ENCODE assay signal across 11 mouse cellular contexts in the genomic region with DNA sequence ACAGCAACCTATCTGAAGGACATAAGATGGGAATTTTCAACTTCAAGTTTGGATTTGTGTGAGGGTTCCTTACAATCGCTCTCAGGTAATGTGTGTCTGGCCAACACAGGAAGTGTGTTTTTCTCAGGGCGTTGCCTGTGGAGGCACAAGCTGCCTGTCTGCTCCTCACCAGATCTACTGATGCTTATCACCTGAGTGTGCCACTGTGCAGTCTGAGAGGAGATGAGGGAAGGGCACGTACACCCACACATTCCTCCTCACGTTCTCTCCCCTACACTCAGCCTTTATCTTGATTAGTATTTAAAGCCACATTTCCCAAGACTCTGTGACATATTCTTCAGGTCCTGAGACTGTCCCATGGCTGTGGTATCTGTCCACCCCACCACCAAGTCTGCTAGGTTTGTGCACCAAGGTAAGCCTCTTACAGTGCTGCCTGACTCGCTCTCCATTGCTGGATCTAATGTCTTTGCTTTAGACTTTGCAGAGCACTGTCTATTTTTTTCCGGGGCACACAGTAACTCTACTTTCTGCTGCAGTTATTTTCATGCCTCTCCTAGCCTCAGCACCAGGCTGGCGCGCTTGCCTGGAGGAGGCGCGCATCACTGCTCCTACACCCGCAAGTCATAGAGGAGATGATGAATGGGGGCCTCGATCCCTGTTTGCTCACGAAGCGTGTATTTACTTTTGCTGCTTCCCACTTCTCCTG. TPM values are rescaled to one million over a fixed set of nuclear protein-coding genes. Genes with fewer than 3 reads are reported as not detected.
DNase-seq lines count a peak whose midpoint lies in the region; ATAC-seq and TF ChIP-seq lines count a peak whose summit lies in the region.
"Had no signal": no experiment of that assay in that cellular context is flagged by ENCODE, and none has a peak within 500 bp of the region (broad histone marks: within the 10 kb centered on the region; RNA-seq: fewer than 3 reads in every experiment).

No protein-coding gene starts in this region.

- no peak for DNase-seq in hindbrain, postnatal 0 days (ENCODE audit: low spot score)
- peak; percentile 51 for DNase-seq in CD4-positive helper T cell, adult 2 months (ENCODE audit: low read depth, low spot score)
- DNase-seq in MEL (ENCODE audit: low read depth, low spot score) = peak; percentile 51
- no peak for DNase-seq in neural tube, embryonic 10.5 days (ENCODE audit: extremely low spot score, low spot score)
- DNase-seq in layer of hippocampus, adult 2 months (ENCODE audit: low spot score in 2 of 2) = no peak
- no peak for DNase-seq in cerebellum, postnatal 36 days

- no peak overlapping the region for H3K27ac ChIP-seq in hindbrain, embryonic 13.5 days
- H3K27ac ChIP-seq in hindbrain, postnatal 0 days = no peak overlapping the region
- no peak overlapping the region for H3K27ac ChIP-seq in MEL (ENCODE audit: control insufficient read depth, low read depth, low read length)
- no peak overlapping the region for H3K27ac ChIP-seq in liver, embryonic 12.5 days
- H3K27ac ChIP-seq in layer of hippocampus, adult 2 months = no peak overlapping the region
- H3K27ac ChIP-seq: hindbrain, embryonic 14.5 days; limb, embryonic 10.5 days had no signal

- TF ChIP-seq RAD21 in MEL (IDR thresholded peaks at IDR 0.05; ENCODE audit: low read depth, low read length) = no peak

- no peak overlapping the region for H3K9ac ChIP-seq in hindbrain, embryonic 13.5 days
- no peak overlapping the region for H3K9ac ChIP-seq in hindbrain, postnatal 0 days (replicated peaks; ENCODE audit: low read length)
- H3K9ac ChIP-seq in MEL (ENCODE audit: control insufficient read depth, low read depth, low read length, poor library complexity, severe bottlenecking) = no peak overlapping the region
- H3K9ac ChIP-seq in liver, embryonic 12.5 days = no peak overlapping the region
- H3K9ac ChIP-seq: hindbrain, embryonic 14.5 days had no signal

- H3K9me3 ChIP-seq in hindbrain, embryonic 13.5 days = no peaks in the 10 kb centered on the region
- H3K9me3 ChIP-seq in hindbrain, postnatal 0 days (ENCODE audit: low read length) = no peaks in the 10 kb centered on the region
- H3K9me3 ChIP-seq in MEL (replicated peaks; ENCODE audit: insufficient read depth, low read length) = no peaks in the 10 kb centered on the region
- no peaks in the 10 kb centered on the region for H3K9me3 ChIP-seq in liver, embryonic 12.5 days (replicated peaks)
- H3K9me3 ChIP-seq: limb, embryonic 10.5 days had no signal

- H3K79me2 ChIP-seq in MEL (ENCODE audit: control insufficient read depth, insufficient read depth, low read length, poor library complexity) = no peaks in the 10 kb centered on the region

- 72% methylated on average over 14 of the region's 14 CpGs for WGBS in hindbrain, embryonic 13.5 days
- WGBS in hindbrain, postnatal 0 days = 73% methylated on average over 14 of the region's 14 CpGs
- WGBS in liver, embryonic 12.5 days (ENCODE audit: insufficient replicate concordance) = 59% methylated on average over 14 of the region's 14 CpGs

- TF ChIP-seq CTCF in hindbrain, postnatal 0 days (IDR thresholded peaks at IDR 0.05; ENCODE audit: low read depth) = no peak
- TF ChIP-seq CTCF in MEL (IDR thresholded peaks at IDR 0.05 in 2 of 3, conservative IDR thresholded peaks at IDR 0.05 in 1 of 3; ENCODE audit: control insufficient read depth in 1 of 3, insufficient read depth in 1 of 3, low read depth in 2 of 3, low read length in 3 of 3, poor library complexity in 1 of 3, severe bottlenecking in 1 of 3) = no peak
- no peak for TF ChIP-seq CTCF in layer of hippocampus, adult 2 months (conservative IDR thresholded peaks at IDR 0.05)

- no peaks in the 10 kb centered on the region for H3K27me3 ChIP-seq in hindbrain, embryonic 13.5 days
- no peaks in the 10 kb centered on the region for H3K27me3 ChIP-seq in hindbrain, postnatal 0 days (ENCODE audit: insufficient read depth, low read length)
- no peaks in the 10 kb centered on the region; a peak in 1 of 4 replicates for H3K27me3 ChIP-seq in MEL (ENCODE audit: control insufficient read depth in 1 of 2, insufficient read depth in 2 of 2, low read length in 2 of 2)
- H3K27me3 ChIP-seq in liver, embryonic 12.5 days (replicated peaks) = no peaks in the 10 kb centered on the region

- H3K4me2 ChIP-seq in hindbrain, embryonic 13.5 days = 0 out of 2 replicates have a peak overlapping the region, but pooled peaks have one; percentile 4
- no peak overlapping the region for H3K4me2 ChIP-seq in hindbrain, postnatal 0 days (ENCODE audit: low read depth, low read length)
- no peak overlapping the region for H3K4me2 ChIP-seq in liver, embryonic 12.5 days
- H3K4me2 ChIP-seq: hindbrain, embryonic 14.5 days had no signal

- TF ChIP-seq POLR2A in MEL (IDR thresholded peaks at IDR 0.05; ENCODE audit: control insufficient read depth in 1 of 2, insufficient read depth in 1 of 2, low read depth in 1 of 2, low read length in 2 of 2, poor library complexity in 1 of 2) = no peak

- peak; percentile 37 to 38; a peak in 2 of 4 replicates for TF ChIP-seq EP300 in MEL (IDR thresholded peaks at IDR 0.05; ENCODE audit: low read depth in 1 of 2, low read length in 2 of 2)

- no peak for ATAC-seq in hindbrain, embryonic 13.5 days (ENCODE audit: low FRiP score)
- ATAC-seq in hindbrain, postnatal 0 days = no peak
- ATAC-seq in liver, embryonic 12.5 days = peak; percentile 46; the same call in 1 of the 2 replicates

- no peaks in the 10 kb centered on the region for H3K36me3 ChIP-seq in hindbrain, embryonic 13.5 days
- no peaks in the 10 kb centered on the region for H3K36me3 ChIP-seq in hindbrain, postnatal 0 days (ENCODE audit: insufficient read depth, low read length)
- peaks cover 0 to 9% of the 10 kb centered on the region in 2 experiments; a peak in 2 of 4 replicates for H3K36me3 ChIP-seq in MEL (ENCODE audit: control insufficient read depth in 1 of 2, insufficient read depth in 2 of 2, low read length in 2 of 2)
- no peaks in the 10 kb centered on the region for H3K36me3 ChIP-seq in liver, embryonic 12.5 days
- H3K36me3 ChIP-seq: limb, embryonic 10.5 days had no signal

- H3K4me3 ChIP-seq in hindbrain, embryonic 13.5 days = no peak overlapping the region
- H3K4me3 ChIP-seq in hindbrain, postnatal 0 days (ENCODE audit: low read length) = no peak overlapping the region
- H3K4me3 ChIP-seq in MEL (ENCODE audit: control insufficient read depth in 1 of 2, insufficient read depth in 1 of 2, low read depth in 2 of 2, low read length in 2 of 2) = no peak overlapping the region
- no peak overlapping the region for H3K4me3 ChIP-seq in liver, embryonic 12.5 days
- H3K4me3 ChIP-seq in layer of hippocampus, adult 2 months = no peak overlapping the region
- H3K4me3 ChIP-seq: erythroblast, embryonic 14.5 days; limb, embryonic 10.5 days had no signal

- peaks cover 6% of the 10 kb centered on the region; the same call in 1 of the 2 replicates for H3K4me1 ChIP-seq in hindbrain, embryonic 13.5 days (replicated peaks)
- H3K4me1 ChIP-seq in hindbrain, postnatal 0 days (ENCODE audit: insufficient read depth, low read length) = 0 out of 2 replicates have a peak, but pooled peaks cover 6% of the 10 kb centered on the region
- peaks cover 0 to 10% of the 10 kb centered on the region in 2 experiments; a peak in 3 of 4 replicates for H3K4me1 ChIP-seq in MEL (ENCODE audit: control insufficient read depth in 1 of 2, insufficient read depth in 2 of 2, low read length in 2 of 2)
- H3K4me1 ChIP-seq in liver, embryonic 12.5 days = peaks cover 9% of the 10 kb centered on the region; the same call in 1 of the 2 replicates
- H3K4me1 ChIP-seq: limb, embryonic 10.5 days had no signal

TF ChIP-seq in MEL, 35 proteins besides CTCF, POLR2A, EP300 and RAD21:
- TF ChIP-seq KAT2A (conservative IDR thresholded peaks at IDR 0.05; ENCODE audit: low read depth, low read length) (no peak), HCFC1 (IDR thresholded peaks at IDR 0.05; ENCODE audit: low read depth, low read length) (no peak), ZNF384 (IDR thresholded peaks at IDR 0.05; ENCODE audit: low read depth, low read length) (no peak), ETS1 (IDR thresholded peaks at IDR 0.05; ENCODE audit: low read depth, low read length) (peak; percentile 47; the same call in 1 of the 2 replicates), SMC3 (IDR thresholded peaks at IDR 0.05; ENCODE audit: low read depth, low read length) (no peak), TCF12 (IDR thresholded peaks at IDR 0.05; ENCODE audit: low read depth, low read length) (no peak), GATA1 (IDR thresholded peaks at IDR 0.05; ENCODE audit: low read depth, low read length) (peak; percentile 71), MAX (IDR thresholded peaks at IDR 0.05; ENCODE audit: low read length) (no peak), BHLHE40 (IDR thresholded peaks at IDR 0.05; ENCODE audit: borderline replicate concordance, low read depth, low read length) (peak; percentile 79), USF2 (IDR thresholded peaks at IDR 0.05; ENCODE audit: borderline replicate concordance in 1 of 2, insufficient read depth in 1 of 2, low read depth in 1 of 2, low read length in 2 of 2) (no peak), MAFK (IDR thresholded peaks at IDR 0.05; ENCODE audit: borderline replicate concordance, low read depth, low read length) (no peak), E2F4 (IDR thresholded peaks at IDR 0.05; ENCODE audit: borderline replicate concordance, low read depth, low read length) (no peak), GABPA (IDR thresholded peaks at IDR 0.05; ENCODE audit: low read depth, low read length) (no peak), ZMIZ1 (IDR thresholded peaks at IDR 0.05; ENCODE audit: low read depth, low read length) (no peak), MEF2A (IDR thresholded peaks at IDR 0.05; ENCODE audit: extremely low read depth, insufficient replicate concordance, low read depth, low read length, poor library complexity, severe bottlenecking) (no peak), ZKSCAN1 (IDR thresholded peaks at IDR 0.05; ENCODE audit: low read depth, low read length) (no peak), POLR2AphosphoS2 (IDR thresholded peaks at IDR 0.05; ENCODE audit: low read length) (no peak)

RNA-seq across cellular contexts. Expression of a gene that starts 24.9 kb away (rescaled TPM):
- polyA plus RNA-seq in hindbrain, embryonic 13.5 days (2015; fragmentation: Nextera tagmentation; extraction: Ambion mirVana) = 28.6 and 28.8 TPM in 2 replicates
- 25.3 and 27.1 TPM in 2 replicates for total RNA-seq in hindbrain, postnatal 0 days (2014; rRNA removed)
- polyA plus RNA-seq in hindbrain, postnatal 0 days (2015; fragmentation: Nextera tagmentation; extraction: Ambion mirVana) = 27.2 and 28.7 TPM in 2 replicates
- 23.2 and 23.8 TPM in 2 replicates for total RNA-seq in MEL (2012; rRNA removed)
- polyA plus RNA-seq in MEL (2012; ENCODE audit: insufficient read depth in 1 of 2, insufficient read length in 2 of 2, low read depth in 1 of 2, low replicate concordance in 2 of 2, missing spikeins in 1 of 2) = 10 to 100 TPM in 1 of 2 experiments, not detected in 1; 52.8 TPM
- polyA plus RNA-seq in liver, embryonic 12.5 days (2016; fragmentation: Nextera tagmentation; extraction: Ambion mirVana) = 34.1 and 34.9 TPM in 2 replicates
- 10 to 100 TPM; 54.4 to 56.4 TPM for total RNA-seq in layer of hippocampus, adult 2 months (2021)

Comparison
In these comparisons a context has a peak if more than half of its experiments do, and no peak if none do; other contexts are left out.
1. DNase-seq: peak in CD4-positive helper T cell, adult 2 months (single experiment) and MEL (single experiment); none in hindbrain, postnatal 0 days (single experiment), neural tube, embryonic 10.5 days (single experiment), layer of hippocampus, adult 2 months (0 of 2) and cerebellum, postnatal 36 days (0 of 2).